Mouse (Mus musculus) effector memory CD4-positive, alpha-beta T cell, adult 5 months (primary cell): Measurements from ENCODE around the gene Olfr46. TPM values are rescaled to one million over a fixed set of nuclear protein-coding genes. Genes with fewer than 3 reads are reported as not detected.

Source experiments
- polyA plus RNA-seq: library from polyadenylated mRNA; unstranded; fragments of 100-300 nt; shearing (Covaris generic); gene quantifications from one replicate; pipeline ENCODE4 v1.2.1, GENCODE M21; 2017

Olfr46 gene
- polyA plus RNA-seq = not detected

GRCm38 (mm10) chr7:140600969-140601368, at the start of gene Olfr46:
Olfr46 (plus strand) TSS chr7:140601269.

GRCm38 (mm10) chr7:140567586-140567985, 33.5 kb upstream of the Olfr46 start, which contains the start of gene Olfr538:
Olfr538 (plus strand) TSS chr7:140567886.

GRCm38 (mm10) chr7:140628670-140629069, 27.6 kb downstream of the Olfr46 start, which contains the start of gene Olfr61:
Olfr61 (plus strand) TSS chr7:140628970.

GRCm38 (mm10) chr7:140646152-140646551, 45.1 kb downstream of the Olfr46 start, which contains the start of gene Olfr53:
Olfr53 (plus strand) TSS chr7:140646452.

GRCm38 (mm10) chr7:140659630-140660029, 58.6 kb downstream of the Olfr46 start, which contains the start of gene Olfr539:
Olfr539 (plus strand) TSS chr7:140659930.

Other genes starting within 250 kb of the Olfr46 start
- 1.4 TPM for gene Olfr60, start 239.6 kb upstream of the Olfr46 start, polyA plus RNA-seq
- gene Olfr530, start 224.9 kb upstream of the Olfr46 start, polyA plus RNA-seq = 0.64 TPM
- not detected for gene Olfr531, start 198.4 kb upstream of the Olfr46 start, polyA plus RNA-seq
- 0.10 TPM for gene Olfr532, start 179.6 kb upstream of the Olfr46 start, polyA plus RNA-seq
- gene Olfr533, start 137.9 kb upstream of the Olfr46 start, polyA plus RNA-seq = not detected
- not detected for gene Olfr535, start 117.1 kb upstream of the Olfr46 start, polyA plus RNA-seq
- gene Olfr536, start 93.9 kb upstream of the Olfr46 start, polyA plus RNA-seq = not detected
- not detected for gene Olfr538, start 33.4 kb upstream of the Olfr46 start, polyA plus RNA-seq
- gene Olfr61, start 27.7 kb downstream of the Olfr46 start, polyA plus RNA-seq = not detected
- gene Olfr53, start 45.2 kb downstream of the Olfr46 start, polyA plus RNA-seq = not detected
- gene Olfr539, start 58.7 kb downstream of the Olfr46 start, polyA plus RNA-seq = not detected
- not detected for gene Olfr45, start 80.7 kb downstream of the Olfr46 start, polyA plus RNA-seq
- gene Olfr541, start 96.0 kb downstream of the Olfr46 start, polyA plus RNA-seq = not detected
- gene Cyp2e1, start 162.5 kb downstream of the Olfr46 start, polyA plus RNA-seq = 0.31 TPM
- gene Syce1, start 186.6 kb downstream of the Olfr46 start, polyA plus RNA-seq = not detected
- gene Zfp941, start 220.9 kb downstream of the Olfr46 start, polyA plus RNA-seq = 0.71 TPM
- gene Urah, start 233.7 kb downstream of the Olfr46 start, polyA plus RNA-seq = not detected
- not detected for gene Scgb1c1, start 244.3 kb downstream of the Olfr46 start, polyA plus RNA-seq
- gene Odf3, start 246.5 kb downstream of the Olfr46 start, polyA plus RNA-seq = not detected